ENCODE assay signal across 8 mouse cellular contexts in the genomic region with DNA sequence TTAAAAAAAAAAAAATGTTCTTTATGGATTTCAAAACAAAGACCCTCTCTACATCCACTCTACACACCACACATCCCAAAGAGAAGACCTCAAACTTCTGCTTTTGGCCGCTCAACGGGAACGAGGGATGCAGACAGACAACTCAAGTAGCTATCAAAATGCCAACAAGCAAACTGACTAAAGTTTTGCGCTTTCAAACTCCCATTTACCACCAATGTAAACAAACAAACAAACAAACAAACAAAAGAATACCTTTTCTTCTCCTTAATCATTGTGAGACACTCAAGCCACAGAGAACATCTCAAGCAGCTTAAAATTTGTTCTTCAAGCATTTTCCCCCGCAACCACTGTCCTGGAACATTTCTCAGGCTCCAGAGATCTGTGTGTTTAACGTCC. TPM values are rescaled to one million over a fixed set of nuclear protein-coding genes. Genes with fewer than 3 reads are reported as not detected.
A peak's percentile ranks its signal among the peaks of the same experiment; 100 is the strongest.
DNase-seq lines count a peak whose midpoint lies in the region; ATAC-seq and TF ChIP-seq lines count a peak whose summit lies in the region.

No protein-coding gene starts in this region.

- DNase-seq in liver, adult 2 months (ENCODE audit: extremely low read depth, low read depth, low spot score): no peak
- no peak for DNase-seq in liver
- DNase-seq in embryonic facial prominence, embryonic 14.5 days (ENCODE audit: low spot score): no peak
- DNase-seq in limb, embryonic 11.5 days (ENCODE audit: low spot score): no peak
- DNase-seq in thymus, postnatal 14 days: no peak
- DNase-seq in urinary bladder, adult 18-20 months (ENCODE audit: low spot score in 2 of 2): no peak
- DNase-seq in urinary bladder, postnatal 36 days (ENCODE audit: low spot score in 2 of 2): no peak

- no peaks in the 10 kb centered on the region for H3K9me3 ChIP-seq in embryonic facial prominence, embryonic 14.5 days (ENCODE audit: control insufficient read depth, low read length)
- H3K9me3 ChIP-seq in limb, embryonic 11.5 days (ENCODE audit: control insufficient read depth, low read length): no peaks in the 10 kb centered on the region
- no peaks in the 10 kb centered on the region for H3K9me3 ChIP-seq in neural tube, embryonic 15.5 days (replicated peaks)

- ATAC-seq in embryonic facial prominence, embryonic 14.5 days (ENCODE audit: low read depth): no peak
- no peak for ATAC-seq in limb, embryonic 11.5 days (ENCODE audit: insufficient number of reproducible peaks, low FRiP score, low TSS enrichment, low read depth)
- no peak for ATAC-seq in neural tube, embryonic 15.5 days (ENCODE audit: low FRiP score)

- H3K27me3 ChIP-seq in liver, adult 2 months (ENCODE audit: control insufficient read depth, insufficient read depth, low read length): no peaks in the 10 kb centered on the region
- no peaks in the 10 kb centered on the region for H3K27me3 ChIP-seq in embryonic facial prominence, embryonic 14.5 days (replicated peaks; ENCODE audit: control insufficient read depth, insufficient read depth, low read length)
- no peaks in the 10 kb centered on the region for H3K27me3 ChIP-seq in limb, embryonic 11.5 days (ENCODE audit: control insufficient read depth, insufficient read depth, low read length)
- H3K27me3 ChIP-seq in neural tube, embryonic 15.5 days (replicated peaks): no peaks in the 10 kb centered on the region

- 31% methylated on average over 6 of the region's 6 CpGs for WGBS in liver, adult 2 months
- WGBS in embryonic facial prominence, embryonic 14.5 days: 15% methylated on average over 6 of the region's 6 CpGs
- 5% methylated on average over 6 of the region's 6 CpGs for WGBS in limb, embryonic 11.5 days
- 6% methylated on average over 6 of the region's 6 CpGs for WGBS in neural tube, embryonic 15.5 days

- no peaks in the 10 kb centered on the region for H3K4me1 ChIP-seq in liver, adult 2 months (ENCODE audit: control insufficient read depth, insufficient read depth, low read length)
- peaks cover 11% of the 10 kb centered on the region for H3K4me1 ChIP-seq in embryonic facial prominence, embryonic 14.5 days (ENCODE audit: control insufficient read depth, insufficient read depth, low read length)
- no peaks in the 10 kb centered on the region for H3K4me1 ChIP-seq in limb, embryonic 11.5 days (ENCODE audit: control insufficient read depth, insufficient read depth, low read length)
- H3K4me1 ChIP-seq in neural tube, embryonic 15.5 days: peaks cover 4% of the 10 kb centered on the region

- no peak for TF ChIP-seq POLR2A in liver, adult 2 months (IDR thresholded peaks at IDR 0.05; ENCODE audit: extremely low read depth, insufficient read depth, low read length)

- no peaks in the 10 kb centered on the region for H3K79me2 ChIP-seq in liver, adult 2 months (ENCODE audit: control insufficient read depth, insufficient read depth, low read length)

- H3K4me2 ChIP-seq in embryonic facial prominence, embryonic 14.5 days (ENCODE audit: low read depth, low read length): peak overlapping the region; percentile 85
- peak overlapping the region; percentile 89 for H3K4me2 ChIP-seq in limb, embryonic 11.5 days (ENCODE audit: low read depth, severe bottlenecking)
- peak overlapping the region; percentile 97 for H3K4me2 ChIP-seq in neural tube, embryonic 15.5 days

- peak overlapping the region; percentile 78 for H3K4me3 ChIP-seq in liver, adult 2 months (ENCODE audit: insufficient read depth, low read depth, low read length)
- peak overlapping the region; percentile 52 for H3K4me3 ChIP-seq in embryonic facial prominence, embryonic 14.5 days (ENCODE audit: low read depth, low read length)
- peak overlapping the region; percentile 56 for H3K4me3 ChIP-seq in limb, embryonic 11.5 days (ENCODE audit: low read depth, low read length)
- peak overlapping the region; percentile 54 for H3K4me3 ChIP-seq in neural tube, embryonic 15.5 days (replicated peaks)

- H3K27ac ChIP-seq in liver, adult 2 months (replicated peaks; ENCODE audit: insufficient read depth, low read depth, low read length): no peak overlapping the region
- no peak overlapping the region for H3K27ac ChIP-seq in embryonic facial prominence, embryonic 14.5 days (replicated peaks; ENCODE audit: low read depth, low read length)
- no peak overlapping the region for H3K27ac ChIP-seq in limb, embryonic 11.5 days (replicated peaks; ENCODE audit: low read depth, low read length)
- H3K27ac ChIP-seq in neural tube, embryonic 15.5 days (replicated peaks): no peak overlapping the region

- no peak overlapping the region for H3K9ac ChIP-seq in liver, adult 2 months (ENCODE audit: low read depth, low read length)
- peak overlapping the region; percentile 69 for H3K9ac ChIP-seq in embryonic facial prominence, embryonic 14.5 days (ENCODE audit: low read depth, low read length)
- H3K9ac ChIP-seq in limb, embryonic 11.5 days (ENCODE audit: low read length): peak overlapping the region; percentile 60; the same call in 1 of the 2 replicates
- peak overlapping the region; percentile 50 for H3K9ac ChIP-seq in neural tube, embryonic 15.5 days (replicated peaks)

- no peaks in the 10 kb centered on the region for H3K36me3 ChIP-seq in liver, adult 2 months (ENCODE audit: control insufficient read depth, insufficient read depth, low read length)
- H3K36me3 ChIP-seq in embryonic facial prominence, embryonic 14.5 days (ENCODE audit: control insufficient read depth, insufficient read depth, low read length): no peaks in the 10 kb centered on the region
- no peaks in the 10 kb centered on the region for H3K36me3 ChIP-seq in limb, embryonic 11.5 days (ENCODE audit: control insufficient read depth, insufficient read depth, low read length)
- H3K36me3 ChIP-seq in neural tube, embryonic 15.5 days: no peaks in the 10 kb centered on the region

- TF ChIP-seq CTCF in liver, adult 2 months (IDR thresholded peaks at IDR 0.05; ENCODE audit: low read depth, low read length): no peak

RNA-seq across cellular contexts. Expression of a gene that starts 0.8 kb away (rescaled TPM):
- 0.92 and 0.94 TPM in 2 replicates for total RNA-seq in liver, adult 2 months (2014; rRNA removed)
- polyA plus RNA-seq in liver, adult 2 months (2012; rRNA removed): 0.12 and 0.32 TPM in 2 replicates
- polyA plus RNA-seq in embryonic facial prominence, embryonic 14.5 days (2014; fragmentation: Nextera tagmentation; extraction: Ambion mirVana): 1.1 and 1.6 TPM in 2 replicates
- 0.54 and 1.1 TPM in 2 replicates for polyA plus RNA-seq in limb, embryonic 11.5 days (2014; fragmentation: Nextera tagmentation; extraction: Ambion mirVana)
- polyA plus RNA-seq in neural tube, embryonic 15.5 days (2015; fragmentation: Nextera tagmentation; extraction: Ambion mirVana): 0.88 and 0.90 TPM in 2 replicates

RNA-seq across cellular contexts. Expression of a gene that starts 34.6 kb away (rescaled TPM):
- total RNA-seq in liver, adult 2 months (2014; rRNA removed): not detected in 2 replicates
- not detected in 2 replicates for polyA plus RNA-seq in liver, adult 2 months (2012; rRNA removed)
- polyA plus RNA-seq in embryonic facial prominence, embryonic 14.5 days (2014; fragmentation: Nextera tagmentation; extraction: Ambion mirVana): 0.35 and 0.48 TPM in 2 replicates
- not detected in 2 replicates for polyA plus RNA-seq in limb, embryonic 11.5 days (2014; fragmentation: Nextera tagmentation; extraction: Ambion mirVana)
- polyA plus RNA-seq in neural tube, embryonic 15.5 days (2015; fragmentation: Nextera tagmentation; extraction: Ambion mirVana): not detected in 2 replicates

RNA-seq across cellular contexts. Expression of a gene that starts 55.0 kb away (rescaled TPM):
- 142 and 209 TPM in 2 replicates for total RNA-seq in liver, adult 2 months (2014; rRNA removed)
- 34.2 and 35.2 TPM in 2 replicates for polyA plus RNA-seq in liver, adult 2 months (2012; rRNA removed)
- 35.8 and 36.1 TPM in 2 replicates for polyA plus RNA-seq in embryonic facial prominence, embryonic 14.5 days (2014; fragmentation: Nextera tagmentation; extraction: Ambion mirVana)
- 36.2 and 36.8 TPM in 2 replicates for polyA plus RNA-seq in limb, embryonic 11.5 days (2014; fragmentation: Nextera tagmentation; extraction: Ambion mirVana)
- polyA plus RNA-seq in neural tube, embryonic 15.5 days (2015; fragmentation: Nextera tagmentation; extraction: Ambion mirVana): 22.4 and 28.3 TPM in 2 replicates

RNA-seq across cellular contexts. Expression of a gene that starts 55.3 kb away (rescaled TPM):
- total RNA-seq in liver, adult 2 months (2014; rRNA removed): 3.4 and 3.8 TPM in 2 replicates
- polyA plus RNA-seq in liver, adult 2 months (2012; rRNA removed): 0.42 and 0.65 TPM in 2 replicates
- polyA plus RNA-seq in embryonic facial prominence, embryonic 14.5 days (2014; fragmentation: Nextera tagmentation; extraction: Ambion mirVana): 18.9 and 24.6 TPM in 2 replicates
- 39.7 and 45.0 TPM in 2 replicates for polyA plus RNA-seq in limb, embryonic 11.5 days (2014; fragmentation: Nextera tagmentation; extraction: Ambion mirVana)
- 10.0 and 14.0 TPM in 2 replicates for polyA plus RNA-seq in neural tube, embryonic 15.5 days (2015; fragmentation: Nextera tagmentation; extraction: Ambion mirVana)
